ENCODE assay signal across 27 mouse cellular contexts in genomic region chr2:173714620-173715218, GRCm38 (mm10). TPM values are rescaled to one million over a fixed set of nuclear protein-coding genes. Genes with fewer than 3 reads are reported as not detected.
DNase-seq lines count a peak whose midpoint lies in the region; ATAC-seq and TF ChIP-seq lines count a peak whose summit lies in the region.
"Had no signal": no experiment of that assay in that cellular context is flagged by ENCODE, and none has a peak within 500 bp of the region (broad histone marks: within the 10 kb centered on the region; RNA-seq: fewer than 3 reads in every experiment).

No protein-coding gene starts in this region.

- no peak overlapping the region for H3K4me3 ChIP-seq in midbrain, embryonic 10.5 days
- no peak overlapping the region for H3K4me3 ChIP-seq in midbrain, postnatal 0 days (ENCODE audit: low read depth, low read length)
- no peak overlapping the region for H3K4me3 ChIP-seq in hindbrain, embryonic 11.5 days (ENCODE audit: low read depth, low read length)
- H3K4me3 ChIP-seq in midbrain, embryonic 11.5 days (ENCODE audit: low read depth, low read length): no peak overlapping the region
- no peak overlapping the region for H3K4me3 ChIP-seq in neural tube, embryonic 13.5 days
- H3K4me3 ChIP-seq: heart, adult 2 months; heart, embryonic 15.5 days; layer of hippocampus, adult 2 months; limb, embryonic 12.5 days; liver, embryonic 12.5 days; megakaryocyte, embryonic 14.5 days had no signal

- H3K9ac ChIP-seq in midbrain, postnatal 0 days (replicated peaks; ENCODE audit: low read length, poor library complexity, severe bottlenecking): no peak overlapping the region
- H3K9ac ChIP-seq in hindbrain, embryonic 11.5 days (ENCODE audit: low read depth, low read length): no peak overlapping the region
- H3K9ac ChIP-seq in midbrain, embryonic 11.5 days (ENCODE audit: low read length): no peak overlapping the region; the same call in 1 of the 2 replicates
- 0 out of 2 replicates have a peak overlapping the region, but pooled peaks have one; percentile 17 for H3K9ac ChIP-seq in neural tube, embryonic 13.5 days
- H3K9ac ChIP-seq: heart, embryonic 15.5 days; limb, embryonic 12.5 days; liver, embryonic 12.5 days had no signal

- no peak for ATAC-seq in midbrain, postnatal 0 days (ENCODE audit: low FRiP score)
- ATAC-seq in hindbrain, embryonic 11.5 days (ENCODE audit: low FRiP score): peak; percentile 37; the same call in 1 of the 2 replicates
- ATAC-seq in midbrain, embryonic 11.5 days (ENCODE audit: low FRiP score): peak; percentile 65
- peak; percentile 60 for ATAC-seq in neural tube, embryonic 13.5 days (ENCODE audit: low read depth)
- ATAC-seq: intestine, embryonic 16.5 days; liver, embryonic 12.5 days had no signal

- peaks cover 26% of the 10 kb centered on the region for H3K4me1 ChIP-seq in midbrain, embryonic 10.5 days
- no peaks in the 10 kb centered on the region for H3K4me1 ChIP-seq in midbrain, postnatal 0 days (ENCODE audit: insufficient read depth, low read length)
- H3K4me1 ChIP-seq in hindbrain, embryonic 11.5 days (replicated peaks; ENCODE audit: control insufficient read depth, insufficient read depth, low read length): peaks cover 5% of the 10 kb centered on the region; the same call in 1 of the 2 replicates
- H3K4me1 ChIP-seq in midbrain, embryonic 11.5 days (ENCODE audit: control insufficient read depth, insufficient read depth, low read length): no peaks in the 10 kb centered on the region; the same call in 1 of the 2 replicates
- H3K4me1 ChIP-seq in neural tube, embryonic 13.5 days (replicated peaks): peaks cover 22% of the 10 kb centered on the region
- H3K4me1 ChIP-seq: heart, embryonic 15.5 days had no signal

- TF ChIP-seq CTCF in midbrain, postnatal 0 days (IDR thresholded peaks at IDR 0.05): no peak

- H3K36me3 ChIP-seq in midbrain, embryonic 10.5 days: no peaks in the 10 kb centered on the region
- H3K36me3 ChIP-seq in midbrain, postnatal 0 days (ENCODE audit: insufficient read depth, low read length): no peaks in the 10 kb centered on the region
- no peaks in the 10 kb centered on the region for H3K36me3 ChIP-seq in hindbrain, embryonic 11.5 days (ENCODE audit: control insufficient read depth, insufficient read depth, low read length)
- no peaks in the 10 kb centered on the region for H3K36me3 ChIP-seq in midbrain, embryonic 11.5 days (ENCODE audit: control insufficient read depth, insufficient read depth, low read length)
- no peaks in the 10 kb centered on the region for H3K36me3 ChIP-seq in neural tube, embryonic 13.5 days
- H3K36me3 ChIP-seq: heart, embryonic 15.5 days; limb, embryonic 12.5 days; liver, embryonic 12.5 days had no signal

- DNase-seq in midbrain, embryonic 10.5 days (ENCODE audit: low spot score): no peak
- DNase-seq in midbrain, postnatal 0 days (ENCODE audit: low spot score): no peak
- DNase-seq in hindbrain, embryonic 11.5 days (ENCODE audit: low spot score): no peak
- DNase-seq in midbrain, embryonic 11.5 days (ENCODE audit: low spot score, missing footprints): no peak
- DNase-seq in spleen, postnatal 36 days (ENCODE audit: low spot score in 2 of 2): no peak
- no peak for DNase-seq in layer of hippocampus, adult 9-10 months (ENCODE audit: low spot score)
- no peak for DNase-seq in layer of hippocampus, adult 18-20 months (ENCODE audit: low spot score in 2 of 2)
- DNase-seq: adrenal gland, postnatal 36 days; cerebellum, adult 11-12 months; cerebellum, postnatal 14 days; gastrocnemius, postnatal 25 days; heart, adult 2 months; heart, postnatal 4 days; kidney, postnatal 10 days; lung, adult 2 months; right cerebral cortex, postnatal 25 days; thymus, postnatal 14 days had no signal

- H3K27me3 ChIP-seq in midbrain, embryonic 10.5 days (ENCODE audit: low read depth, poor library complexity, severe bottlenecking): no peaks in the 10 kb centered on the region
- no peaks in the 10 kb centered on the region for H3K27me3 ChIP-seq in midbrain, postnatal 0 days (ENCODE audit: insufficient read depth, low read length)
- no peaks in the 10 kb centered on the region for H3K27me3 ChIP-seq in hindbrain, embryonic 11.5 days (ENCODE audit: control insufficient read depth, insufficient read depth, low read length)
- no peaks in the 10 kb centered on the region for H3K27me3 ChIP-seq in midbrain, embryonic 11.5 days (ENCODE audit: control insufficient read depth, insufficient read depth, low read length)
- H3K27me3 ChIP-seq in neural tube, embryonic 13.5 days: no peaks in the 10 kb centered on the region
- H3K27me3 ChIP-seq: heart, embryonic 15.5 days; limb, embryonic 12.5 days; liver, embryonic 12.5 days had no signal

- no peak overlapping the region for H3K4me2 ChIP-seq in midbrain, postnatal 0 days (ENCODE audit: low read depth, low read length, poor library complexity, severe bottlenecking)
- H3K4me2 ChIP-seq in hindbrain, embryonic 11.5 days (replicated peaks; ENCODE audit: low read depth, low read length): no peak overlapping the region
- no peak overlapping the region for H3K4me2 ChIP-seq in midbrain, embryonic 11.5 days
- H3K4me2 ChIP-seq in neural tube, embryonic 13.5 days: no peak overlapping the region
- H3K4me2 ChIP-seq: heart, embryonic 15.5 days; limb, embryonic 12.5 days; liver, embryonic 12.5 days had no signal

- peak overlapping the region; percentile 57; the same call in 1 of the 2 replicates for H3K27ac ChIP-seq in midbrain, embryonic 10.5 days (replicated peaks)
- no peak overlapping the region for H3K27ac ChIP-seq in midbrain, postnatal 0 days (ENCODE audit: low read depth, low read length)
- H3K27ac ChIP-seq in hindbrain, embryonic 11.5 days (ENCODE audit: low read depth, low read length): peak overlapping the region; percentile 60
- H3K27ac ChIP-seq in midbrain, embryonic 11.5 days (ENCODE audit: low read depth, low read length): no peak overlapping the region; the same call in 1 of the 2 replicates
- peak overlapping the region; percentile 68 for H3K27ac ChIP-seq in neural tube, embryonic 13.5 days (replicated peaks)
- H3K27ac ChIP-seq: heart, adult 2 months; heart, embryonic 15.5 days; layer of hippocampus, adult 2 months; limb, embryonic 12.5 days; liver, embryonic 12.5 days; stomach, postnatal 0 days had no signal

- 58% methylated on average over 8 of the region's 8 CpGs for WGBS in midbrain, embryonic 10.5 days
- 50% methylated on average over 8 of the region's 8 CpGs for WGBS in midbrain, postnatal 0 days
- WGBS in hindbrain, embryonic 11.5 days: 33% methylated on average over 8 of the region's 8 CpGs
- WGBS in midbrain, embryonic 11.5 days: 55% methylated on average over 8 of the region's 8 CpGs
- 35% methylated on average over 8 of the region's 8 CpGs for WGBS in neural tube, embryonic 13.5 days

- H3K9me3 ChIP-seq in midbrain, embryonic 10.5 days (replicated peaks): no peaks in the 10 kb centered on the region
- no peaks in the 10 kb centered on the region for H3K9me3 ChIP-seq in midbrain, postnatal 0 days (ENCODE audit: low read length)
- no peaks in the 10 kb centered on the region for H3K9me3 ChIP-seq in hindbrain, embryonic 11.5 days (ENCODE audit: control insufficient read depth, low read length)
- no peaks in the 10 kb centered on the region for H3K9me3 ChIP-seq in midbrain, embryonic 11.5 days (ENCODE audit: control insufficient read depth, low read length)
- H3K9me3 ChIP-seq in neural tube, embryonic 13.5 days: no peaks in the 10 kb centered on the region
- H3K9me3 ChIP-seq: heart, embryonic 15.5 days; limb, embryonic 12.5 days; liver, embryonic 12.5 days had no signal

RNA-seq across cellular contexts. Expression of gene 1700010B08Rik, which starts 4.5 kb away (rescaled TPM):
- not detected in 2 replicates for polyA plus RNA-seq in midbrain, embryonic 10.5 days (2016; fragmentation: Nextera tagmentation; extraction: Ambion mirVana)
- total RNA-seq in midbrain, postnatal 0 days (2014; rRNA removed): not detected in 2 replicates
- not detected in 2 replicates for polyA plus RNA-seq in midbrain, postnatal 0 days (2015; fragmentation: Nextera tagmentation; extraction: Ambion mirVana)
- not detected in 2 replicates for polyA plus RNA-seq in hindbrain, embryonic 11.5 days (2014; fragmentation: Nextera tagmentation; extraction: Ambion mirVana)
- not detected in 2 replicates for polyA plus RNA-seq in midbrain, embryonic 11.5 days (2014; fragmentation: Nextera tagmentation; extraction: Ambion mirVana)
- polyA plus RNA-seq in neural tube, embryonic 13.5 days (2015; fragmentation: Nextera tagmentation; extraction: Ambion mirVana): not detected in 2 replicates
- total RNA-seq in layer of hippocampus, adult 18-20 months (2021): not detected
- total RNA-seq: adrenal gland, postnatal 36 days; gastrocnemius, postnatal 25 days; heart, adult 2 months; heart, postnatal 4 days; layer of hippocampus, adult 2 months; left cerebral cortex, adult 8-10 months had no signal
- polyA plus RNA-seq: embryonic facial prominence, embryonic 14.5 days; heart, embryonic 15.5 days; intestine, embryonic 16.5 days; limb, embryonic 12.5 days; liver, embryonic 12.5 days; lung, adult 2 months; stomach, postnatal 0 days had no signal

RNA-seq across cellular contexts. Expression of gene Vapb, which starts 22.6 kb away (rescaled TPM):
- 9.4 and 11.6 TPM in 2 replicates for polyA plus RNA-seq in midbrain, embryonic 10.5 days (2016; fragmentation: Nextera tagmentation; extraction: Ambion mirVana)
- total RNA-seq in midbrain, postnatal 0 days (2014; rRNA removed): 36.3 and 41.6 TPM in 2 replicates
- polyA plus RNA-seq in midbrain, postnatal 0 days (2015; fragmentation: Nextera tagmentation; extraction: Ambion mirVana): 11.5 and 14.6 TPM in 2 replicates
- polyA plus RNA-seq in hindbrain, embryonic 11.5 days (2014; fragmentation: Nextera tagmentation; extraction: Ambion mirVana): 16.1 and 18.1 TPM in 2 replicates
- polyA plus RNA-seq in midbrain, embryonic 11.5 days (2014; fragmentation: Nextera tagmentation; extraction: Ambion mirVana): 13.7 and 13.8 TPM in 2 replicates
- polyA plus RNA-seq in neural tube, embryonic 13.5 days (2015; fragmentation: Nextera tagmentation; extraction: Ambion mirVana): 13.3 and 15.1 TPM in 2 replicates
- total RNA-seq in layer of hippocampus, adult 18-20 months (2021): 100 to 1,000 TPM; 116 to 127 TPM

RNA-seq across cellular contexts. Expression of gene Rab22a, which starts 55.2 kb away (rescaled TPM):
- 24.0 and 27.7 TPM in 2 replicates for polyA plus RNA-seq in midbrain, embryonic 10.5 days (2016; fragmentation: Nextera tagmentation; extraction: Ambion mirVana)
- 22.4 and 23.7 TPM in 2 replicates for total RNA-seq in midbrain, postnatal 0 days (2014; rRNA removed)
- 31.2 and 34.7 TPM in 2 replicates for polyA plus RNA-seq in midbrain, postnatal 0 days (2015; fragmentation: Nextera tagmentation; extraction: Ambion mirVana)
- 42.3 and 44.6 TPM in 2 replicates for polyA plus RNA-seq in hindbrain, embryonic 11.5 days (2014; fragmentation: Nextera tagmentation; extraction: Ambion mirVana)
- 37.3 and 38.2 TPM in 2 replicates for polyA plus RNA-seq in midbrain, embryonic 11.5 days (2014; fragmentation: Nextera tagmentation; extraction: Ambion mirVana)
- 35.2 and 36.4 TPM in 2 replicates for polyA plus RNA-seq in neural tube, embryonic 13.5 days (2015; fragmentation: Nextera tagmentation; extraction: Ambion mirVana)
- 10 to 100 TPM; 24.2 to 29.8 TPM for total RNA-seq in layer of hippocampus, adult 18-20 months (2021)

Comparison
In these comparisons a context has a peak if more than half of its experiments do, and no peak if none do; other contexts are left out.
1. H3K27ac ChIP-seq: peak in midbrain, embryonic 10.5 days (single experiment), hindbrain, embryonic 11.5 days (single experiment) and neural tube, embryonic 13.5 days (single experiment); none in midbrain, postnatal 0 days (single experiment) and midbrain, embryonic 11.5 days (single experiment).